Mouse (Mus musculus): ENCODE results near the gene Olfr1364.

The Olfr1364 gene

DNA sequence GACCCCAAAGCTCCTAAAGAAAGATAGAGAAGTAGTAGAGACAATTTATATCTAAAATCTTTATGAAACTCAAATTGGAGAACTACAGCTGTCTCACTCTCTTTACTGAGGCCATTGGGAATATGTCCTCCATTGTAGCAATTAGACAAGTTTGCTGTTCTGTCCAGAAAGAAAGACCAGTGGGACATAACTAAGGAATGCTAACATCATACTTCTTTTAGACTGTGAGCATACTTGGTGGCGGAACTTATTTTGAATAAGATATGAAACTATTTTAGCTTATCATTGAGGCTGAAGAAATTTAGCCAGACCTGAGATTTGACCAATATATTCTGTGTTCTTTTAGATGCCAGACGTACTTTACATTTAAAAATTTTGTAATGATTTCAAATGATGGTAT is at the start of gene Olfr1364:
Gene Olfr1364 (minus strand): TSS at position 101 of the 400 bp plus-strand sequence.
- DNase-seq = no peak

DNA sequence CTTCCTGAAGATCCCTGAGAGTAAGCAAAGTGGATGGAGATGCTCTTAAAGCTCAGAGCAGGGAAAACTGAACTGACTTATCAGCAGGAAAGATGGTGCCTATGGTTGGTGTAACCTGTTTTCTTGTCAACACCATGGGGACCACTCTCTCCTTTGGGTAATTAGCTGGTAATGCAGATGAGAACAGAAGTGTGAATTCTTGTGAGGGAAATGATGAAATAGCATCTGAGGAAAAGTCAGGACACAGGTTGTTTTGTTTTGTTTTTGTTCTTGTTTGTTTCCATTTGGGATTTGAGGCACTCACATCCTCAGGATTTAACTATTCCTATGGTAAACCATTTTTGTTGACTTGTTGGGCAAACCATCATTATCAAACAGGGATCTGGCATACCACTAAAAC is 32.4 kb upstream of the Olfr1364 start, which contains the start of gene Olfr1362:
Gene Olfr1362 (minus strand): TSS at position 101 of the 400 bp plus-strand sequence.
- DNase-seq = no peak

DNA sequence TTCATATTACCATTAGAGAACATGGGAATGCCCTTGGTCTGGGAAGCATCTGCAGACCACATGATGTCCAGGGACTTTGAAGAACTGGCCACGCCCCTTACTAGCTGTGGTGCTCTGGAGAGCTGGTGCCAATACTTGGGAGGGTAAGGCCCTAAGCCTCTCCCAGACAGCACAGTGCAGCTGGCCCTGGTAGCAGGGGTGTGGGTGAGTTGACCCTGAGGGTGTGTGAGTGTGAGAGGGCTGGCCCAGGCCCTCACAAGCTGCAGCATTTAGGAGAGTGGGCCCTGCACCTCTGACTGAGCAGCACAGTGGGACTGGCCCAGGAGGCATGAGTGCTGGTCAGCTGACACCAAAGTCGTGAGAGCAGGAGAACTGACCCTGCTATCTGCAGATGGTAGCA is 10.1 kb upstream of the Olfr1364 start:
- DNase-seq = no peak

DNA sequence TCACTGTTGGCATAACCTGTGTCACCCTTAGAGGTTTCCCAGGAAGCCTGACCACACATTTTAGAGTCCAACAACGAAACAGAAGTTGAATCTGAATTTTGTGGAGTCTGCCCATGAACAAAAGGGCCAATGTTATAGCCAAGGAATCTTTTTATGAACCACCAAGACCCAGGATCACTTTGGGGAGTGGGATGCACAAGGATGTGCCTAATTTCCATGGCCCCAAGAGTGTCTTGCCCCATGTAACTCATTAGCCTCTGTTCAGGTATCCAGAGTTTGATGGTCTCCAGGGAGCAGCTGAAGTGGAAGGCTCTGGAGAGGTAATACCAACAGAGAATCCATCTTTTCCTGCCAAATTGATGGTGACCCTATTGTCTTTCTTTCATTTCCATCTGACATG is 21.8 kb downstream of the Olfr1364 start, which contains the start of gene Olfr1535:
Gene Olfr1535 (minus strand): TSS at position 101 of the 400 bp plus-strand sequence.
- DNase-seq = no peak

DNA sequence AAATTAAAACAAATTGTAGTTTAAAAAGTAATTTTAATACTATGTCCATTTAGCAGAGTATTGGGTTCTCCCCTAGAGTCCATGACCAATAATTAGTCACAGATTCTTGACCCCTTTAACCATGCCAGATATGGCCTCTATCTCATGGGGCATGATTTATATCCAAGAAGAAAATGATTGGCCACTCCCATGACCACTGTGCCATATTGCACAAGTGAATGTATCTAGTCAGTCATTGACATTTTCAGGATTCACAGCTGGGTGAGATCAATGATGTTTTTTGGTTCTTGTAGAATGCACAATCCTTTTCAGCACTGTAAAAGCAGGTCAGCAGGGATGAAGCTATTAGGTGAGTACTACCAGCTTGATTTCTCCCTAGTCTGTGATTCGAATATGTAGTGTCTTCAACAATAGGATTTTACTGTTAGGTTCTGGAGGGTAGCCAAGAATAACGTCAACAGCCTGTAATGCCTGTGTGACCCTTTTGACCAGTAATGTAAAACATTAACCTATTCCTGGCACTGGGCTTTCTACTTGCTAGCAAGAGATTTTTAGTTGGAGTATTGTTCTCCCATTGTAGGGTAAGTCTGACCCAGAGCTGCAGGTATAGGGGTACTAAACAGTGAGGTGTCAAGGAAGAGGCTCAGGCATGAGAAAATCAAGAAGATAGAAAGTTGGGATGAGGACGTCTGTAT is 31.0 kb downstream of the Olfr1364 start:
- DNase-seq = no peak

DNA sequence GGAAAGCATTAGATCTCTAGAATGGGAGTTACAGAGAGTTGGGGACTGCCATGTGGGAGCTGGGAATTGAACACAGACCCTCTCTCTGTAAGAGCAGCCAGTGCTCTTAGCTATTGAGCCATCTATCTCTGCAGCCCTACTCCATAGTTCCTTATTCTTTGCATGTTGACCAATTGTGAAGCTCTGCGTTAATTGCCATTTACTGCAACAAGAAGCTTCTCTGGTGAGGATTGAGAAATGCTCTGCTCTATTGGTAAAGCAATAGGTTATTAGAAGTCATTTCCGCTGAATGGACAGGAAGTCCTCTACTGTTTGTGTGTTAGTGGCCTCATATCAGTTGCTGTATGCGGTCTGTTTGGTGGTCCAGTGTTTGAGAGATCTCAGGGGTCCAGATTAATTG is 32.1 kb downstream of the Olfr1364 start:
- no peak for DNase-seq

DNA sequence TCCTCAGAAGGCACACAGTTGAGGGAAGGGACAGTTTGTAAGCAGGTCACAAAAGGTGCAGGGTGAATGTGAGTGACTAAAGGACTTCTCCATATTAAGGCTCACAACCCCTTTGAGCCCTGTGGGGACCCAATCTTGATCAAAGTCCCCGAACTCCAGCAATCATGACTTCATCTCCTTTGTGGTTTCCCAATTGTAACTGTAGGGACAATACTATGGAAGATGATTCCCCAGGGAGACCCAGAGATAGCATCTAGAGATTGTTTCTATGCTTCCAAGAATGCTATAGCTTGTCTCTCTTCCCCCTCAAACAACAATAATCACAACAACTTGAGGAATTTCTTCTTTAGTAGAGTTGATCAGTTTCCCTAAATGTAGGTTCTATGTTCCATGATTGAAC is 38.9 kb downstream of the Olfr1364 start, which contains the start of gene Olfr1366:
Gene Olfr1366 (minus strand): TSS at position 101 of the 400 bp plus-strand sequence.
- no peak for DNase-seq

DNA sequence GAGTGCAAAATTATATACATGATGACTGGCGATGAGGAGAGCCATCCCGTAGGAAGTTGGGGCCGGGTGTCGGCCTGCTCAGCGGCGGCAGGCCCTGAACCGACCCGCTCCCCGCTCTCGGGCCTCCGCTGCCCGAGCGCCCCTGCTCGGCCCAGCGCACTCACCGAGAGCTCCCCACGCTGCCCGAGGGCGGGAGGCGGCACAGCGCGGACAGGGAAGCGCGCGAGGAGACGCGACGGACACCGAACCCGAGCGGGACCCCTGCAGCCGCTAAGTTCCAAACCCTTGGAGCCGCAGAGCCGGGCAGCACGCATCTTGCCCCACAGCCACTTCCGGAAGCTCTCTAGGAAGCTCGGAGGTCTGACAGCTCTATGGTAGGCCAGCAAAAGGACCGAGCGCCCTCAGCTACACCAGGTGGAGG is 50.8 kb downstream of the Olfr1364 start, which contains the start of gene Zkscan8:
Gene Zkscan8 (minus strand): TSS at position 340 of the 421 bp plus-strand sequence.
- peak; percentile 72 to 84 for DNase-seq

DNA sequence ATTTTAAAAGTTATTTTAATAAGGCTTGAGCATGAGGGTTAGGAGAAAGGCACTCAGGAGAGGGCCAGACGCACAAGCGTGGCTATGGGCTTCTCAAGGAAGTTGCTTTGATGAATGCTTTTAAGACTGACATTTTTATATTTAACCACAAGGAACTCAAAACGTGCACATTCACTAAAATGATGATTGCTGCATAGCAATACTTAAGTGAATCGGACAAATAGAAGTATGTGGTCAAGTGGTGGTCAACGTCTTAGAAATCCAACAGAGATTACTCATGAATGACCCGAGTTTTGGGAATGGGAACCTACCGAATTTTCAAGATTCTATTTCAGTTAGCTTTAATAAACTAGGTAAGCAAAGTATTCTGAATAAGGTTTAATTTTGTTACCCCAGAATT is 51.4 kb downstream of the Olfr1364 start:
- DNase-seq = no peak
